ENCODE assay signal across 16 mouse cellular contexts in genomic region chr2:52774373-52774772, GRCm38 (mm10).
"Had no signal": no experiment of that assay in that cellular context is flagged by ENCODE, and none has a peak within 500 bp of the region (broad histone marks: within the 10 kb centered on the region; RNA-seq: fewer than 3 reads in every experiment).

No protein-coding gene starts in this region.

- H3K27ac ChIP-seq: kidney, postnatal 0 days; limb, embryonic 12.5 days; liver, embryonic 13.5 days; lung, embryonic 15.5 days; macrophage; midbrain, embryonic 12.5 days; neural tube, embryonic 13.5 days had no signal

- H3K9ac ChIP-seq: limb, embryonic 12.5 days; liver, embryonic 13.5 days; liver, postnatal 0 days; lung, embryonic 15.5 days; midbrain, embryonic 12.5 days; neural tube, embryonic 13.5 days had no signal

- H3K36me3 ChIP-seq: limb, embryonic 12.5 days; liver, embryonic 13.5 days; lung, embryonic 15.5 days; midbrain, embryonic 12.5 days; neural tube, embryonic 13.5 days had no signal

- H3K9me3 ChIP-seq: limb, embryonic 12.5 days; liver, embryonic 13.5 days; lung, embryonic 15.5 days; megakaryocyte, embryonic 14.5 days; midbrain, embryonic 12.5 days; neural tube, embryonic 13.5 days had no signal

- H3K27me3 ChIP-seq: limb, embryonic 12.5 days; liver, embryonic 13.5 days; lung, embryonic 15.5 days; midbrain, embryonic 12.5 days; neural tube, embryonic 13.5 days had no signal

- DNase-seq: kidney, adult 9 months; kidney, postnatal 36 days; layer of hippocampus, adult 9-11 months; liver; liver, embryonic 13.5 days; liver, postnatal 0 days; lung, postnatal 14 days; right cerebral cortex, postnatal 14 days; thymus, postnatal 36 days had no signal

- H3K4me3 ChIP-seq: limb, embryonic 12.5 days; liver, embryonic 13.5 days; lung, embryonic 15.5 days; midbrain, embryonic 12.5 days; neural tube, embryonic 13.5 days had no signal

- H3K4me1 ChIP-seq: limb, embryonic 12.5 days; liver, embryonic 13.5 days; lung, embryonic 15.5 days; megakaryocyte, embryonic 14.5 days; neural tube, embryonic 13.5 days had no signal

- ATAC-seq: liver, postnatal 0 days had no signal

- H3K4me2 ChIP-seq: limb, embryonic 12.5 days; liver, embryonic 13.5 days; lung, embryonic 15.5 days; midbrain, embryonic 12.5 days; neural tube, embryonic 13.5 days had no signal
